Comparison of ENCODE assay signal across 9 mouse cellular contexts in genomic region chr14:13917630-13918029, GRCm38 (mm10). TPM values are rescaled to one million over a fixed set of nuclear protein-coding genes. Genes with fewer than 3 reads are reported as not detected.
DNase-seq lines count a peak whose midpoint lies in the region; ATAC-seq and TF ChIP-seq lines count a peak whose summit lies in the region.
"Had no signal": no experiment of that assay in that cellular context is flagged by ENCODE, and none has a peak within 500 bp of the region (broad histone marks: within the 10 kb centered on the region; RNA-seq: fewer than 3 reads in every experiment).

No protein-coding gene starts in this region.

- no peak overlapping the region for H3K27ac ChIP-seq in liver, adult 2 months (replicated peaks; ENCODE audit: insufficient read depth, low read depth, low read length)
- no peak overlapping the region for H3K27ac ChIP-seq in liver, embryonic 12.5 days
- no peak overlapping the region for H3K27ac ChIP-seq in hindbrain, embryonic 13.5 days
- H3K27ac ChIP-seq: embryonic facial prominence, embryonic 12.5 days had no signal

- no peaks in the 10 kb centered on the region for H3K27me3 ChIP-seq in liver, adult 2 months (ENCODE audit: control insufficient read depth, insufficient read depth, low read length)
- H3K27me3 ChIP-seq in liver, embryonic 12.5 days (replicated peaks), result no peaks in the 10 kb centered on the region
- H3K27me3 ChIP-seq in hindbrain, embryonic 13.5 days, result no peaks in the 10 kb centered on the region
- H3K27me3 ChIP-seq: embryonic facial prominence, embryonic 12.5 days had no signal

- no peaks in the 10 kb centered on the region for H3K79me2 ChIP-seq in liver, adult 2 months (ENCODE audit: control insufficient read depth, insufficient read depth, low read length)

- TF ChIP-seq CTCF in liver, adult 2 months (IDR thresholded peaks at IDR 0.05; ENCODE audit: low read depth, low read length), result peak; percentile 52

- DNase-seq in liver, adult 2 months (ENCODE audit: extremely low read depth, low read depth, low spot score), result peak; percentile 59
- DNase-seq in adrenal gland, postnatal 10 days, result peak; percentile 66
- peak; percentile 71 for DNase-seq in embryo, embryonic 9.5 days (ENCODE audit: extremely low spot score)
- DNase-seq in layer of hippocampus, adult 9-11 months, result peak; percentile 38
- peak; percentile 81 for DNase-seq in mesoderm, embryonic 11.5 days (ENCODE audit: low read depth, low spot score)
- peak; percentile 27 for DNase-seq in skeletal muscle tissue, adult 2 months (ENCODE audit: low read depth, low spot score)

- no peaks in the 10 kb centered on the region for H3K9me3 ChIP-seq in liver, embryonic 12.5 days (replicated peaks)
- no peaks in the 10 kb centered on the region for H3K9me3 ChIP-seq in hindbrain, embryonic 13.5 days
- H3K9me3 ChIP-seq: embryonic facial prominence, embryonic 12.5 days had no signal

- no peak for TF ChIP-seq POLR2A in liver, adult 2 months (IDR thresholded peaks at IDR 0.05; ENCODE audit: extremely low read depth, insufficient read depth, low read length)

- H3K4me1 ChIP-seq in liver, adult 2 months (ENCODE audit: control insufficient read depth, insufficient read depth, low read length), result no peaks in the 10 kb centered on the region
- no peaks in the 10 kb centered on the region for H3K4me1 ChIP-seq in liver, embryonic 12.5 days
- H3K4me1 ChIP-seq in hindbrain, embryonic 13.5 days (replicated peaks), result no peaks in the 10 kb centered on the region
- H3K4me1 ChIP-seq: embryonic facial prominence, embryonic 12.5 days had no signal

- H3K4me2 ChIP-seq in liver, embryonic 12.5 days, result no peak overlapping the region
- no peak overlapping the region for H3K4me2 ChIP-seq in hindbrain, embryonic 13.5 days
- H3K4me2 ChIP-seq: embryonic facial prominence, embryonic 12.5 days had no signal

- 35% methylated on average over 3 of the region's 3 CpGs for WGBS in liver, adult 2 months
- 38% methylated on average over 3 of the region's 3 CpGs for WGBS in liver, embryonic 12.5 days (ENCODE audit: insufficient replicate concordance)
- WGBS in hindbrain, embryonic 13.5 days, result 39% methylated on average over 3 of the region's 3 CpGs

- no peak overlapping the region for H3K9ac ChIP-seq in liver, adult 2 months (ENCODE audit: low read depth, low read length)
- no peak overlapping the region for H3K9ac ChIP-seq in liver, embryonic 12.5 days
- no peak overlapping the region for H3K9ac ChIP-seq in hindbrain, embryonic 13.5 days
- H3K9ac ChIP-seq: embryonic facial prominence, embryonic 12.5 days had no signal

- H3K4me3 ChIP-seq in liver, adult 2 months (ENCODE audit: insufficient read depth, low read depth, low read length), result no peak overlapping the region
- no peak overlapping the region for H3K4me3 ChIP-seq in liver, embryonic 12.5 days
- H3K4me3 ChIP-seq in hindbrain, embryonic 13.5 days, result no peak overlapping the region
- H3K4me3 ChIP-seq: embryonic facial prominence, embryonic 12.5 days had no signal

- no peak for ATAC-seq in liver, embryonic 12.5 days
- ATAC-seq in hindbrain, embryonic 13.5 days (ENCODE audit: low FRiP score), result peak; percentile 82

- no peaks in the 10 kb centered on the region for H3K36me3 ChIP-seq in liver, adult 2 months (ENCODE audit: control insufficient read depth, insufficient read depth, low read length)
- no peaks in the 10 kb centered on the region for H3K36me3 ChIP-seq in liver, embryonic 12.5 days
- H3K36me3 ChIP-seq in hindbrain, embryonic 13.5 days, result no peaks in the 10 kb centered on the region
- H3K36me3 ChIP-seq: embryonic facial prominence, embryonic 12.5 days had no signal

RNA-seq across cellular contexts. Expression of gene Gm281, which starts 3.4 kb away (rescaled TPM):
- not detected in 2 replicates for total RNA-seq in liver, adult 2 months (2014; rRNA removed)
- not detected in 2 replicates for polyA plus RNA-seq in liver, adult 2 months (2012; rRNA removed)
- polyA plus RNA-seq in liver, embryonic 12.5 days (2016; fragmentation: Nextera tagmentation; extraction: Ambion mirVana), result not detected in 2 replicates
- total RNA-seq in adrenal gland, postnatal 10 days (2021), result not detected
- not detected in 2 replicates for polyA plus RNA-seq in hindbrain, embryonic 13.5 days (2015; fragmentation: Nextera tagmentation; extraction: Ambion mirVana)
- polyA plus RNA-seq: embryonic facial prominence, embryonic 12.5 days had no signal

RNA-seq across cellular contexts. Expression of gene Atxn7, which starts 43.6 kb away (rescaled TPM):
- 13.2 and 14.9 TPM in 2 replicates for total RNA-seq in liver, adult 2 months (2014; rRNA removed)
- 14.2 and 16.8 TPM in 2 replicates for polyA plus RNA-seq in liver, adult 2 months (2012; rRNA removed)
- polyA plus RNA-seq in liver, embryonic 12.5 days (2016; fragmentation: Nextera tagmentation; extraction: Ambion mirVana), result 2.0 and 2.5 TPM in 2 replicates
- total RNA-seq in adrenal gland, postnatal 10 days (2021), result 10 to 100 TPM; 22.6 to 26.2 TPM
- 3.1 and 4.2 TPM in 2 replicates for polyA plus RNA-seq in hindbrain, embryonic 13.5 days (2015; fragmentation: Nextera tagmentation; extraction: Ambion mirVana)

RNA-seq across cellular contexts. Expression of gene Thoc7, which starts 44.0 kb away (rescaled TPM):
- total RNA-seq in liver, adult 2 months (2014; rRNA removed), result 41.5 and 53.3 TPM in 2 replicates
- polyA plus RNA-seq in liver, adult 2 months (2012; rRNA removed), result 13.8 and 16.5 TPM in 2 replicates
- 116 TPM in 2 replicates for polyA plus RNA-seq in liver, embryonic 12.5 days (2016; fragmentation: Nextera tagmentation; extraction: Ambion mirVana)
- 100 to 1,000 TPM; 133 to 134 TPM for total RNA-seq in adrenal gland, postnatal 10 days (2021)
- 204 and 211 TPM in 2 replicates for polyA plus RNA-seq in hindbrain, embryonic 13.5 days (2015; fragmentation: Nextera tagmentation; extraction: Ambion mirVana)

Comparison
In these comparisons a context has a peak if more than half of its experiments do, and no peak if none do; other contexts are left out.
1. DNase-seq: peak in every context shown above with its lines; median percentile 81 in mesoderm, embryonic 11.5 days; 71 in embryo, embryonic 9.5 days; 66 in adrenal gland, postnatal 10 days; 59 in liver, adult 2 months; 38 in layer of hippocampus, adult 9-11 months; 27 in skeletal muscle tissue, adult 2 months.